Mouse (Mus musculus): ENCODE measurements at regions not wholly inside any gene's neighbourhood (a gene's known extent, or its start where the extent isn't known, plus 50 kb on each side); places are given as distances from the start of the nearest gene placed in this dataset.
"Not testable (repeated sequence)": the region's sequence is repeated elsewhere in the genome, so short reads cannot be mapped to it uniquely, and the experiment has no call there.

DNA sequence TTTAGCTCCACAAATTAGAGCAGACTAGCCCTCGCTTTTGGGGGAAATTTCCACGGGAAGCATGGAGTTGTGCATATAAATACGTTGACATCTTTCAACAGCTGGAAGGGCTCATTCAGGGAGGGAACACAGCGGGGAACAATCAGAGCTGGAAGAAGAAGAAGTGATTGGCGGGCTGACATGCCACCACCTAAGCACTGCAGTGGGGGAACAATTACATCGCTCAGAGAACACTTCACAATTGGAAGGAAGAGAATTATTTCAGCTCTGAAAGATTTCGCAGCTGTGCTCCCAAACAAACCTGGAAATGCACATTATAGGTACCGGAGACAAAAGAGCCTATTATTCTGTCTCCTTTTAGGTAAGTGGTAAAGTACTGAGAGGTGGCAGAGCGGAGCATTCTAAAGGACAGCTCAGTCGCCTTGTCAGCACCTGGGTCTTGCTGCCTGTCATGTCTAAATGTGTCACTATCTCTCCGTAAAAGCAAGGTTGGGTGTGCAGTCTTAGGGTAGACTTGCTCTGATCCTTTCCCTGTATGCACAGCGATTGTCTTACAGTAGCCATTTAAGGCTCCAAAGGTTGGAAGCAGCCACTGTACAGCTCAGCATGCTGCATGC, 223.6 kb downstream of the Unc5cl start:
- no peak overlapping the region for H3K27ac ChIP-seq
- 73% methylated on average over 12 of the region's 12 CpGs for WGBS

DNA sequence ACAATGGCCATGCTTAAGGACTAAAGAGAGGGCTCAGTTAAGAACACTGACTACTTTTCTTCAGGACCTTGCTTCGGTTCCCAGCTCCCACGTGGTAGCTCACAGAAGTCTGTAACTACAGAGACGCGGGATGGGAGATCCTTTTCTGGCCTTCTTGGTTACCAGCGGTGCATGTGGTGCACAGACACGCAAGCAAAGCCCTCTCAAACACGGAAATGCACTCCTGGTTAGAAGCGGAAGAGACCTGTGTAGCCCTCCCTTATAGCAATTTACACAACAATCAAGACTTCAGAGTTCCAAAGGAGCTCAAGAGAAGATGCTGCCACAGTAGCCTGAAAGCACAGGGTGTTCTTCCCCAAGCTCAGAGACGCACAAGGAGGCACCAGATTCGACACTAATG, 225.6 kb downstream of the Unc5cl start:
- H3K9ac ChIP-seq: no peak overlapping the region
- no peak overlapping the region for H3K4me3 ChIP-seq
- 84% methylated on average over 10 of the region's 10 CpGs for WGBS
- no peaks in the 10 kb centered on the region for H3K27me3 ChIP-seq
- H3K9me3 ChIP-seq: no peaks in the 10 kb centered on the region
- ATAC-seq (ENCODE audit: insufficient number of reproducible peaks, low FRiP score, low TSS enrichment, low read depth): no peak
- no peaks in the 10 kb centered on the region for H3K36me3 ChIP-seq
- no peaks in the 10 kb centered on the region for H3K4me1 ChIP-seq
- no peak overlapping the region for H3K4me2 ChIP-seq
- H3K27ac ChIP-seq: no peak overlapping the region

More for the DNA sequence above, 223.6 kb downstream of the Unc5cl start:
- Histone ChIP-seq H3K9ac (no peak overlapping the region), H3K9me3 (no peaks in the 10 kb centered on the region), H3K4me3 (no peak overlapping the region), H3K36me3 (no peaks in the 10 kb centered on the region), H3K4me2 (no peak overlapping the region), H3K27me3 (no peaks in the 10 kb centered on the region), H3K4me1 (no peaks in the 10 kb centered on the region)
- ATAC-seq (ENCODE audit: insufficient number of reproducible peaks, low FRiP score, low TSS enrichment, low read depth): no peak

DNA sequence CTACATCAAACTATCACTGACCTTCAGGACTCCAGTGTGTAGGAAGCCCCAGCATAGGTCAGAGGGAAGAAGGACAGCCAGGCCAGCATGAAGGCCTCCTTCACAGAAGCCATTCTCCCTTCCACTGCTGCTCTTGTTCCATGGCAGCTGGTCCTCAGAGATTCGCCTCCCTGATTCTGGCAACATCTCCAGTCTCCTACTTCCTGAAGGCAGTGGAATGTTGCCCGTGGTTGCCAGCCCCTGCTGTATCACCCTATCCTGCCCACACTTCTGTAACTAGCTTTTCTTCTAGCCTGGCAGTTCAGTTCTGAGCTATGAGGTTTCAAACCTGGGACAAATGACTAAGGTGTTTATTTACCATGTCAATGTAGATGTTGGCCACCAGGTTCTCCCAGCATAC, 234.2 kb downstream of the Unc5cl start:
- H3K36me3 ChIP-seq: no peaks in the 10 kb centered on the region
- no peak overlapping the region for H3K27ac ChIP-seq
- no peak overlapping the region for H3K4me2 ChIP-seq
- WGBS: 67% methylated on average over 2 of the region's 2 CpGs
- H3K4me3 ChIP-seq: no peak overlapping the region
- no peaks in the 10 kb centered on the region for H3K27me3 ChIP-seq
- H3K4me1 ChIP-seq: no peaks in the 10 kb centered on the region
- ATAC-seq (ENCODE audit: insufficient number of reproducible peaks, low FRiP score, low TSS enrichment, low read depth): no peak
- H3K9me3 ChIP-seq: no peaks in the 10 kb centered on the region
- no peak overlapping the region for H3K9ac ChIP-seq

DNA sequence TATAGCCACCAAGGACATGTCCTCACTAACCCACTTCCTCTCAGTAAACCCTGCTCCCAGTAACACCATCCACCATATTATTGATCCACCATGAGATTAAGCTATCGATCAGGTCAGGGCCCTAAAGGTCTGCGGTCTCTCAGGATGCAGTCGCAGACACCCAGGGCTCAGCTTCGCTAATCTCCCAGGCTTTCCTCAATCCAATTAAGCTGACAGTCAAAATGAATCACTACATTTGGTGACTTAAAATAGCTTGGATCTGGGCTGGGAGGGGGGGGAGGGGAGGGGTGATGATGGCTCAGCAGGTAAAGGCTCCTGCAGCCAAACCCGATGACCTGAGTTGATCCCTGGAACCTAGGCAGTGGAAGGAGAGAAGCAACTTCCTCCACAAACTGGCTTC, 233.7 kb upstream of the Lrfn2 start:
- H3K27ac ChIP-seq: no peak overlapping the region
- H3K9ac ChIP-seq: no peak overlapping the region
- no peaks in the 10 kb centered on the region for H3K9me3 ChIP-seq
- H3K4me1 ChIP-seq: no peaks in the 10 kb centered on the region
- H3K36me3 ChIP-seq: no peaks in the 10 kb centered on the region
- H3K27me3 ChIP-seq: no peaks in the 10 kb centered on the region
- H3K4me3 ChIP-seq: no peak overlapping the region
- ATAC-seq (ENCODE audit: insufficient number of reproducible peaks, low FRiP score, low TSS enrichment, low read depth): no peak
- 89% methylated on average over 5 of the region's 5 CpGs for WGBS
- H3K4me2 ChIP-seq: no peak overlapping the region

DNA sequence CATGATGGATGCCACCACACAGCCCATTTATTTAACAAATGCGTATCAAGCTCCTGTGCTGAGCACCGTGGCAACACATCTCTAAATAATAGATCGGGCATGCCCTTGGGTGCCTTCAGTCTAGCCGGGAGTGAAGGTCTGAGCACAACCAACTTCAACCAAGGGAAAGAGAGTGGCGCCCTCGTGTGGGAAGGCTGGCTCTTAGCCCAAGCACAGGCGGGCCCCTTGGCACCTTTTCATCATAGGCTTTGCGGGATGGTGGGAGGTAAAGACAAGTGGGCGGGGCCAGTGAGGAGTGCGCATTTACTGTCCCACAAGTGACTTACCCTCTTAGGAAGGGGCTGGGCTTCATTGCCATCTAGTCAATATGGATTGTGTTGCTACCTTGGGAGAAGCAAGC, 231.6 kb upstream of the Lrfn2 start:
- ATAC-seq (ENCODE audit: insufficient number of reproducible peaks, low FRiP score, low TSS enrichment, low read depth): no peak
- H3K36me3 ChIP-seq: no peaks in the 10 kb centered on the region
- WGBS: 28% methylated on average over 10 of the region's 10 CpGs
- no peak overlapping the region for H3K4me2 ChIP-seq
- H3K9me3 ChIP-seq: no peaks in the 10 kb centered on the region
- no peak overlapping the region for H3K9ac ChIP-seq
- no peak overlapping the region for H3K4me3 ChIP-seq
- no peak overlapping the region for H3K27ac ChIP-seq
- H3K4me1 ChIP-seq: no peaks in the 10 kb centered on the region
- H3K27me3 ChIP-seq: no peaks in the 10 kb centered on the region

DNA sequence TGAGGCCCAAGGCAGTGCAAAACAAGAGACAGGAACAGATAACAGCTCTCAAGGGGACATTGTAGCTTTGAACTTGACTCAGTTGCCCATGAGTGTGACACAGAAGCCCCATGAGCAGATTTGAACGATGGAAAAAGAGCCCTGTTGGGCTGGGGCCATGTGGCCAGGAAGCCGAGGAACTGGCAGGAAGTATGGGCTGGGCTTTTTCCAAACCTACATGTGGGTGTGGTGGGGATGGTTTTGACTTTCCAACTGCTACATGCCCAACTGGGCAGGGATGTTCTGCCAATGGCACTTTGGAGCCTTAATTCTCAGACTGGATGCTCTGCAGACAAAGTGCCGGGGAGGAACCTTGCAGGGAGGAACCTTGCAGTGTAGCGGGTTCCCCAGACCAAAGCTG, 211.7 kb upstream of the Lrfn2 start:
- H3K27me3 ChIP-seq: no peaks in the 10 kb centered on the region
- H3K9me3 ChIP-seq: no peaks in the 10 kb centered on the region
- WGBS: 70% methylated on average over 4 of the region's 4 CpGs
- H3K4me3 ChIP-seq: no peak overlapping the region
- H3K4me2 ChIP-seq: no peak overlapping the region
- H3K36me3 ChIP-seq: no peaks in the 10 kb centered on the region
- no peak for ATAC-seq (ENCODE audit: insufficient number of reproducible peaks, low FRiP score, low TSS enrichment, low read depth)
- H3K9ac ChIP-seq: no peak overlapping the region
- no peaks in the 10 kb centered on the region for H3K4me1 ChIP-seq
- no peak overlapping the region for H3K27ac ChIP-seq

DNA sequence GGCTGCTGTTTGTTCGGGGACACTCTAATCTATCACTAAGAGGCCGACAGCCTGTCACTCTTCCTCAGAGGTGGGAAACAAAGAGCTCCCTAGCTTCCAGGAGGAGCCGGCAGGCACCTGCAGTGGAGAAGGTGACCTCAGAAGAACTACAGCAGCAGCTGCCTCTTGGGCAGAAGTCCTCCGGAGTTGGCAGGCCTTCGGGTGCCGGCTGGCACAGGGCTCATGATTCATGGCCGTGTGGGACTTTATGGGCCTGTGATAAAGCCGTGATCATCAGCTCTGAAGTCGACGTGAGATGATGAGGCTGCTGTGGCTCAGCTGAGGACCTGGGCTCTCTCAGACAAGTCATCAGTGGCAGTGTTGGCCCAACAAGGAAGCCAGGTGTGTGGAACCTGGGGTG, 208.9 kb upstream of the Lrfn2 start:
- Histone ChIP-seq H3K36me3 (no peaks in the 10 kb centered on the region), H3K4me3 (no peak overlapping the region), H3K4me2 (no peak overlapping the region), H3K27me3 (no peaks in the 10 kb centered on the region), H3K4me1 (no peaks in the 10 kb centered on the region), H3K27ac (no peak overlapping the region), H3K9ac (no peak overlapping the region), H3K9me3 (no peaks in the 10 kb centered on the region)
- ATAC-seq (ENCODE audit: insufficient number of reproducible peaks, low FRiP score, low TSS enrichment, low read depth): no peak
- 77% methylated on average over 10 of the region's 10 CpGs for WGBS

DNA sequence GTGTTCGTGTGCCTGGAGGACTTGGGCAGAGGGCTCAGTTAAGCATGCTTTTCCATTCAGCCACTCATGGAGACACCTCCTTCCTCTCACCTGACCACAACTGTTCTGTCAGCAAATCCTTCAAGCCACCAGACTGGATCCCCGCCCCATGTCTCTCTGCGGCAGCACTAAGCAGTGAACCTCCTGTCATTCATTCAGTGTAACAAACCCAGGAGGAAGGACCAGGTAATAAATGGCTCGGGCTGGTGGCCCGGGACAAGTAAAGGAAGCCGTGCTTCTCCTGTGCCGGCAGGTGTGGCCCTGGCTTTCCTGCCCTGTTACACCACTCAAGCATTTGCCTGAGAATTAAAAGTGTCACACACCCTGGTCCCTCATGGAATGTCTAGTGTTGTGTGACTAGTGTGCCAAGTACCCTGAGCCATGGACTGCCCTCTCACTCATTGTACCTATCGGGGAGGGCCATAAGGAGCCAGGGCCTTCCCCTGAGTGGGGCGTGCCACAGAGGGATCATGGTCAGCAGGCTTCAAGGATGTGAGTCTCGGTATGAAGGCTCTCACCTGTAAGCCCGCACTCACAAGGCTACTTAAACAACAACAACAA, 207.6 kb upstream of the Lrfn2 start:
- ATAC-seq (ENCODE audit: insufficient number of reproducible peaks, low FRiP score, low TSS enrichment, low read depth): no peak
- Histone ChIP-seq H3K27me3 (no peaks in the 10 kb centered on the region), H3K9me3 (no peaks in the 10 kb centered on the region), H3K4me1 (no peaks in the 10 kb centered on the region), H3K4me3 (no peak overlapping the region), H3K9ac (no peak overlapping the region), H3K36me3 (no peaks in the 10 kb centered on the region), H3K27ac (no peak overlapping the region), H3K4me2 (no peak overlapping the region)
- 72% methylated on average over 11 of the region's 11 CpGs for WGBS

DNA sequence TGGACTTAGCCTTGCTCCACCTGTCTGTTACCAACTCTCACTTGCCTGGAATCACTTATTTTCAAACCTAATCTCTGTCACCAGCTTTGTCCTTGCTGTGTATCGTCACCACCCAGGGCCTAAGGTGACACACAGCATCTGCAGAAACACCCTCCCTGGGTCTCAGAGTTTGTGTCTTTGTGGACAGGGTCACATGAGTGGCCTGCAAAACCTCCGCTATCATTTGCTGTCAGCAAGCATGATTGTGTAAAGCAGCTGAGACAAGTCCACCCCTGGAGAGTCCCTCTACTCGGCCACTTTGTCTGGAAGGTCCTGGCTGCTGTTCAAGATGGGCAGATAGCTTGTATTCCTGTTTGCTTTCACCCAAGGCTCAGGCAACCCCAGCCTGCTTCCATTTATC, 205.7 kb upstream of the Lrfn2 start:
- no peaks in the 10 kb centered on the region for H3K4me1 ChIP-seq
- no peak overlapping the region for H3K9ac ChIP-seq
- 56% methylated on average over 3 of the region's 3 CpGs for WGBS
- no peak overlapping the region for H3K4me3 ChIP-seq
- H3K27me3 ChIP-seq: no peaks in the 10 kb centered on the region
- ATAC-seq (ENCODE audit: insufficient number of reproducible peaks, low FRiP score, low TSS enrichment, low read depth): no peak
- no peaks in the 10 kb centered on the region for H3K9me3 ChIP-seq
- H3K36me3 ChIP-seq: no peaks in the 10 kb centered on the region
- H3K4me2 ChIP-seq: no peak overlapping the region
- H3K27ac ChIP-seq: no peak overlapping the region

DNA sequence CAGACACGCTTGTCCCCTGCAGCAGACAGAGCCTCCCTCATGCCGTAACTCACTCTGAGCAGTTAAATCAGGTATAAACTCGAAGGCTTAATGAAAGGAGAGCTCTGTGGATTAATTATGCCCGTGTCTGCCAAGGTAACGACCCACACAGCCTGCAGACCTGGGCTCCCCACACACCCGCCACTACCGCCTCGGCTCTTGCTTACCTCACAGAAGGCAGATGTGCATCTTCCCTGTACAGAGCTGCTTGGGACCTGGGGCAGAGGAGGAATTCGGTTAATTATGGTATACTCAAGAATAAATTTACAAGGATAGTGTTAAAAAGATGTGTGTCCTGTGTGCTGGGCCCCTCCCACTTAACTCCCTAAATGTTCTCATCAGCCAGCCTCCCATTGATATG, 198.4 kb upstream of the Lrfn2 start:
- H3K9ac ChIP-seq: no peak overlapping the region
- H3K4me2 ChIP-seq: no peak overlapping the region
- H3K9me3 ChIP-seq: no peaks in the 10 kb centered on the region
- H3K4me1 ChIP-seq: no peaks in the 10 kb centered on the region
- H3K4me3 ChIP-seq: no peak overlapping the region
- ATAC-seq (ENCODE audit: insufficient number of reproducible peaks, low FRiP score, low TSS enrichment, low read depth): no peak
- H3K27me3 ChIP-seq: no peaks in the 10 kb centered on the region
- no peak overlapping the region for H3K27ac ChIP-seq
- no peaks in the 10 kb centered on the region for H3K36me3 ChIP-seq
- 36% methylated on average over 9 of the region's 9 CpGs for WGBS

DNA sequence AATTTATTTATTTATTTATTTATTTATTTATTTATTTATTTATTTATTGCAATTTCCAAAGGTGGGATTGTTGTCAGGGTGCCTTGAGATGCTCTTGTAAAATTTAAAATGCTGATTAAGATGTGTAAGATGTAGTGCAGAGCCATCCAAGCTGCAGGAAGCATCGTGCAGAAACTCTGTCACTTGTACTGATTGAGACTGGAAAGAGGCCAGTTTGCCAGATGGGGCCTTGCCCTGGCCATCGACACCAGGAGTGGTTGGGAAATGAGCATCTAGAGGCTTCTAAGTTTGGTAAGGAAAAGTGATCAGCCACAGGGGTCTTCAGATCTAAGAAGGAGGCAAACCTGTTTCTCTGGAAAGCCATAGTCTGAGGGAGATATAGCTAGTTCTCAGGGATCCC, 195.0 kb upstream of the Lrfn2 start:
- ATAC-seq (ENCODE audit: insufficient number of reproducible peaks, low FRiP score, low TSS enrichment, low read depth); H3K4me2 ChIP-seq; H3K27me3 ChIP-seq; H3K9ac ChIP-seq; H3K4me3 ChIP-seq; H3K4me1 ChIP-seq; H3K9me3 ChIP-seq; H3K36me3 ChIP-seq; H3K27ac ChIP-seq: not testable (repeated sequence)
- 74% methylated on average over 2 of the region's 2 CpGs for WGBS

DNA sequence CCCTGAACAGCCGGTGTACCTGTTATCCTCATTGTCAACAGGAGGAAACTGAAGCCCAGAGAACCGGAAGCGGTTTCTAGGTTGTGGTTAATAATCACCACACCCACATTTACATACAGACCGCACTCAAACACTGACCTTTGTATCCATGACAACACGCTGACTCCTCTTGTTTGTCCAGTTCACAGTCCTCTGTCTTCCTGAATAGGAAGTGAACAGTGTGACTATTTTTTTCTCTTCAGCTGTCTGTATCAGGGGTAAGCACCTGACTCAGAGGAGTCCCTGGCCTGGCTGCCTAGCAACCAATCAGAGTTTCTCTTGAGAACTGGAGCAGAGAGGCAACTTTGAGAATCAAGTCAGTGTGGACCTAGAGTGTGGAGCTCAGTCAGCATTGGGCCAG, 193.5 kb upstream of the Lrfn2 start:
- Histone ChIP-seq H3K27ac (no peak overlapping the region), H3K4me3 (no peak overlapping the region), H3K27me3 (no peaks in the 10 kb centered on the region), H3K9ac (no peak overlapping the region), H3K4me1 (no peaks in the 10 kb centered on the region), H3K4me2 (no peak overlapping the region), H3K36me3 (no peaks in the 10 kb centered on the region), H3K9me3 (no peaks in the 10 kb centered on the region)
- WGBS: 86% methylated on average over 5 of the region's 5 CpGs
- ATAC-seq (ENCODE audit: insufficient number of reproducible peaks, low FRiP score, low TSS enrichment, low read depth): no peak
